Mouse (Mus musculus) CH12.LX (cell line): ENCODE results near the gene Bmpr1a. TPM values are rescaled to one million over a fixed set of nuclear protein-coding genes. Genes with fewer than 3 reads are reported as not detected.

Source experiments
- DNase-seq: peaks from one replicate; pipeline ENCODE4 v3.0.0-alpha.2; 2013; ENCODE audit errors: extremely low read depth
- H3K27ac ChIP-seq: 2 replicates; pipeline ENCODE4 v1.5.1; 2012; ENCODE audit warnings: low read depth, mild to moderate bottlenecking, control low read depth, moderate library complexity; ENCODE audit not compliant: insufficient read depth
- H3K27me3 ChIP-seq: replicated peaks from 2 replicates; pipeline ENCODE3; 2012; ENCODE audit warnings: inconsistent platforms
- H3K36me3 ChIP-seq, 2 experiments: replicated peaks in 1 of 2; 2 replicates each; pipeline versions ENCODE3 to v1.6.1; 2012; ENCODE audit warnings: inconsistent platforms in 1 of 2, low read length in 1 of 2, mild to moderate bottlenecking in 1 of 2, mixed read lengths in 1 of 2, moderate library complexity in 1 of 2; ENCODE audit not compliant: control insufficient read depth in 1 of 2, insufficient read depth in 1 of 2
- H3K4me1 ChIP-seq, 2 experiments: 2 replicates each; pipeline ENCODE4 v1.6.1; 2012; ENCODE audit warnings: inconsistent platforms in 1 of 2, moderate library complexity in 1 of 2; ENCODE audit not compliant: insufficient read depth in 2 of 2, control insufficient read depth in 1 of 2
- H3K4me2 ChIP-seq: 2 replicates; pipeline ENCODE4 v1.6.1; 2012; ENCODE audit warnings: low read depth, mild to moderate bottlenecking, control low read depth; ENCODE audit not compliant: poor library complexity, insufficient read depth, severe bottlenecking
- H3K4me3 ChIP-seq, 3 experiments: fragments of 150-350 bp in 1 of 3; sonication (generic) in 1 of 3; replicated peaks in 1 of 3; 2 replicates each; pipeline versions ENCODE3 to v1.5.1; 2011 to 2012; ENCODE audit warnings: low read depth in 2 of 3, low read length in 2 of 3, mild to moderate bottlenecking in 2 of 3, moderate library complexity in 2 of 3, control low read depth in 1 of 3, improper control_type of control experiment in 1 of 3, inconsistent platforms in 1 of 3, mixed read lengths in 1 of 3; ENCODE audit not compliant: poor library complexity in 1 of 3
- H3K79me2 ChIP-seq: replicated peaks from 2 replicates; pipeline ENCODE4 v1.6.1; 2012; ENCODE audit warnings: mild to moderate bottlenecking, moderate library complexity; ENCODE audit not compliant: control insufficient read depth, poor library complexity, insufficient read depth, severe bottlenecking; ENCODE audit errors: extremely low read depth
- H3K9ac ChIP-seq: 2 replicates; pipeline ENCODE4 v1.6.1; 2012; ENCODE audit warnings: low read depth, mild to moderate bottlenecking, control low read depth, moderate library complexity; ENCODE audit not compliant: insufficient read depth
- H3K9me3 ChIP-seq: replicated peaks from 2 replicates; pipeline ENCODE3; 2012; ENCODE audit warnings: low read length, inconsistent platforms, mixed read lengths
- CHD2 ChIP-seq: IDR thresholded peaks from 2 replicates; pipeline ENCODE4 v1.6.1; 2011; ENCODE audit warnings: low read length, improper control_type of control experiment
- E2F4 ChIP-seq: IDR thresholded peaks from 2 replicates; pipeline ENCODE4 v1.6.1; 2011; ENCODE audit warnings: low read depth, low read length, improper control_type of control experiment; ENCODE audit not compliant: insufficient replicate concordance
- EP300 ChIP-seq: IDR thresholded peaks from 2 replicates; pipeline ENCODE4 v1.6.1; 2011; ENCODE audit warnings: low read length, improper control_type of control experiment
- ETS1 ChIP-seq: conservative IDR thresholded peaks from 2 replicates; pipeline ENCODE4 v1.6.1; 2012; ENCODE audit warnings: low read depth, mild to moderate bottlenecking, inconsistent platforms, low read length, improper control_type of control experiment, moderate library complexity
- GABPA ChIP-seq: IDR thresholded peaks from 2 replicates; pipeline ENCODE4 v1.6.1; 2012; ENCODE audit warnings: low read depth, low read length, improper control_type of control experiment, inconsistent platforms; ENCODE audit not compliant: insufficient replicate concordance
- JUND ChIP-seq: conservative IDR thresholded peaks from 2 replicates; pipeline ENCODE4 v1.6.1; 2011; ENCODE audit warnings: low read depth, low read length, improper control_type of control experiment
- MAFK ChIP-seq: IDR thresholded peaks from 2 replicates; pipeline ENCODE4 v1.6.1; 2011; ENCODE audit warnings: low read length, improper control_type of control experiment; ENCODE audit not compliant: insufficient replicate concordance
- MAX ChIP-seq: IDR thresholded peaks from 2 replicates; pipeline ENCODE4 v1.6.1; 2011; ENCODE audit warnings: low read length, improper control_type of control experiment
- MXI1 ChIP-seq: IDR thresholded peaks from 2 replicates; pipeline ENCODE4 v1.6.1; 2011; ENCODE audit warnings: mild to moderate bottlenecking, low read depth, low read length, improper control_type of control experiment
- MYC ChIP-seq: IDR thresholded peaks from 2 replicates; pipeline ENCODE4 v1.6.1; 2011; ENCODE audit warnings: low read depth, mild to moderate bottlenecking, improper control_type of control experiment, low read length
- NELFE ChIP-seq: IDR thresholded peaks from 2 replicates; pipeline ENCODE4 v1.6.1; 2011; ENCODE audit warnings: low read depth, low read length, improper control_type of control experiment
- TBP ChIP-seq: conservative IDR thresholded peaks from 2 replicates; pipeline ENCODE4 v1.6.1; 2011; ENCODE audit warnings: low read depth, low read length, improper control_type of control experiment
- USF1 ChIP-seq: IDR thresholded peaks from 2 replicates; pipeline ENCODE4 v1.6.1; 2014; ENCODE audit warnings: low read depth, mild to moderate bottlenecking, inconsistent platforms, low read length, improper control_type of control experiment
- ZKSCAN1 ChIP-seq: IDR thresholded peaks from 2 replicates; pipeline ENCODE4 v1.6.1; 2012; ENCODE audit warnings: low read depth, inconsistent platforms, low read length, improper control_type of control experiment, borderline replicate concordance
- ZNF384 ChIP-seq: IDR thresholded peaks from 2 replicates; pipeline ENCODE4 v1.6.1; 2012; ENCODE audit warnings: low read depth, low read length, improper control_type of control experiment, inconsistent platforms
- dilution Hi-C: fragments of 300-500 bp; cut with MboI; formaldehyde crosslinking; loops from 2 replicates; pipeline ENCODE4 v1.14.3; 2020; ENCODE audit warnings: low sequenced_read_pairs; ENCODE audit not compliant: extremely low pct_unique_long_range_greater_than_20kb, extremely low pct_ligation_motif_present
- in situ Hi-C: fragments of 300-500 bp; cut with MboI; formaldehyde crosslinking; loops from 3 replicates; pipeline ENCODE4 v1.14.3; 2019; ENCODE audit warnings: low sequenced_read_pairs, low pct_ligation_motif_present, low pct_unique_long_range_greater_than_20kb, mixed read lengths
- polyA plus RNA-seq: library from polyadenylated mRNA; unstranded; fragments of >175 nt; gene quantifications from 2 replicates; pipeline ENCODE4 v1.2.1, GENCODE M21; 2012; ENCODE audit warnings: low read depth; ENCODE audit not compliant: insufficient read length
- total RNA-seq, 2 experiments: library from RNA; depleted of rRNA; stranded (reverse); fragments of 300-350 nt in 1 of 2; fragments of >200 nt in 1 of 2; gene quantifications; 2 replicates each; pipeline ENCODE4 v1.2.3; 2012 to 2014

Gene Bmpr1a
- total and polyA plus RNA-seq, 3 experiments, result 26.2 to 46.7 (median 30.1) TPM

- in situ Hi-C loops, result loop anchor here (10.0 to 25.0 kb wide), 2 partner anchors 50 to 318 kb away; no protein-coding TSS in a partner anchor
- Histone ChIP-seq H3K36me3 (peaks cover 31 to 68% of the 10 kb centered on the region in 2 experiments), H3K9me3 (no peaks in the 10 kb centered on the region), H3K79me2 (peaks cover under 1% of the 10 kb centered on the region; the same call in 1 of the 2 replicates), H3K27ac (no peak overlapping the region), H3K4me1 (peaks cover 0 to 19% of the 10 kb centered on the region in 2 experiments; a peak in 2 of 4 replicates), H3K4me2 (no peak overlapping the region), H3K9ac (no peak overlapping the region), H3K4me3 (no peak overlapping the region), H3K27me3 (no peaks in the 10 kb centered on the region)
- no peak for TF ChIP-seq MAFK
- dilution Hi-C loops, result no loop called here
- DNase-seq, result no peak
Observed at GRCm38 (mm10) chr14:34444368-34444767, 58.8 kb downstream of the Bmpr1a start.

- no peak for TF ChIP-seq USF1
- in situ Hi-C loops (loop anchor here (10.0 to 25.0 kb wide), 2 partner anchors 52 to 320 kb away; no protein-coding TSS in a partner anchor), dilution Hi-C loops (no loop called here)
- Histone ChIP-seq H3K4me2 (no peak overlapping the region), H3K36me3 (peaks cover 37 to 67% of the 10 kb centered on the region in 2 experiments), H3K9ac (no peak overlapping the region), H3K4me1 (peaks cover 0 to 19% of the 10 kb centered on the region in 2 experiments; a peak in 2 of 4 replicates), H3K27me3 (no peaks in the 10 kb centered on the region), H3K4me3 (no peak overlapping the region), H3K27ac (no peak overlapping the region), H3K79me2 (no peaks in the 10 kb centered on the region), H3K9me3 (no peaks in the 10 kb centered on the region)
- DNase-seq, result no peak
Observed at GRCm38 (mm10) chr14:34442531-34442930, 60.6 kb downstream of the Bmpr1a start.

GRCm38 (mm10) chr14:34440526-34441066 is 62.5 kb downstream of the Bmpr1a start:
- Histone ChIP-seq H3K4me3 (no peak overlapping the region), H3K9me3 (no peaks in the 10 kb centered on the region), H3K36me3 (peaks cover 34 to 70% of the 10 kb centered on the region in 2 experiments), H3K9ac (no peak overlapping the region), H3K27ac (no peak overlapping the region), H3K79me2 (no peaks in the 10 kb centered on the region), H3K4me1 (peaks cover 0 to 19% of the 10 kb centered on the region in 2 experiments; a peak in 2 of 4 replicates), H3K4me2 (no peak overlapping the region), H3K27me3 (no peaks in the 10 kb centered on the region)
- no peak for DNase-seq
- dilution Hi-C loops, result no loop called here
- TF ChIP-seq ETS1 (no peak), MXI1 (no peak), CHD2 (no peak), EP300 (no peak), ZKSCAN1 (no peak), ZNF384 (no peak), GABPA (no peak), MAX (no peak), JUND (no peak), E2F4 (no peak), TBP (no peak), NELFE (no peak), MYC (no peak)
- in situ Hi-C loops, result loop anchor here (10.0 to 25.0 kb wide), 2 partner anchors 54 to 322 kb away; no protein-coding TSS in a partner anchor
